Mouse (Mus musculus) cerebellum, adult 2 months (tissue): ENCODE measurements around the gene Pdzd2. TPM values are rescaled to one million over a fixed set of nuclear protein-coding genes. Genes with fewer than 3 reads are reported as not detected.
A peak's percentile ranks its signal among the peaks of the same experiment; 100 is the strongest.

Source experiments
- DNase-seq, 2 experiments: peaks; one replicate each; pipeline ENCODE4 v3.0.0; 2021
- H3K27ac ChIP-seq: fragments of 200-500 bp; 2 replicates; pipeline ENCODE4 v1.5.1; 2012; ENCODE audit warnings: low read length, control low read depth, inconsistent platforms; ENCODE audit not compliant: insufficient read depth
- H3K27me3 ChIP-seq: fragments of 200-500 bp; 2 replicates; pipeline ENCODE4 v1.6.1; 2012; ENCODE audit warnings: inconsistent platforms, mild to moderate bottlenecking, low read length, moderate library complexity; ENCODE audit not compliant: control insufficient read depth, insufficient read depth
- H3K4me1 ChIP-seq: fragments of 200-500 bp; 2 replicates; pipeline ENCODE4 v1.6.1; 2011; ENCODE audit warnings: low read length; ENCODE audit not compliant: control insufficient read depth, insufficient read depth
- H3K4me3 ChIP-seq: fragments of 200-500 bp; replicated peaks from 2 replicates; pipeline ENCODE3; 2011; ENCODE audit warnings: mild to moderate bottlenecking, low read depth, low read length, control low read depth; ENCODE audit not compliant: insufficient read depth
- CTCF ChIP-seq: fragments of 200-500 bp; IDR thresholded peaks from 2 replicates; pipeline ENCODE4 v1.5.1; 2011; ENCODE audit warnings: low read depth, mild to moderate bottlenecking, control low read depth, low read length, moderate library complexity, borderline replicate concordance; ENCODE audit not compliant: insufficient read depth
- POLR2A ChIP-seq: fragments of 200-500 bp; IDR thresholded peaks from 2 replicates; pipeline ENCODE4 v1.6.1; 2011; ENCODE audit warnings: low read length, control low read depth, borderline replicate concordance; ENCODE audit not compliant: insufficient read depth
- WGBS: fragments of 180-500 bp; shearing (Covaris S2); methylation state at CpG from one replicate; pipeline ENCODE4 v1.1.7; 2018; 5-methylcytosine and 5-hydroxymethylcytosine counted together
- polyA plus RNA-seq: library from polyadenylated mRNA; depleted of rRNA; stranded (reverse); fragments of >200 nt; gene quantifications from 2 replicates; pipeline ENCODE4 v1.2.3, GENCODE M21; 2012

The Pdzd2 gene
- polyA plus RNA-seq, 1 experiment, result 6.3 TPM

- TF ChIP-seq CTCF (no peak), POLR2A (no peak)
- 56% methylated on average over 5 of the region's 5 CpGs for WGBS
- H3K4me3 ChIP-seq, result no peak overlapping the region
Observed at GRCm38 (mm10) chr15:12380548-12380947, 359.2 kb downstream of the Pdzd2 start.

GRCm38 (mm10) chr15:12380057-12380456, 359.7 kb downstream of the Pdzd2 start:
- 95% methylated on average over 3 of the region's 3 CpGs for WGBS
- TF ChIP-seq CTCF (no peak), POLR2A (no peak)
- H3K27ac ChIP-seq, result no peak overlapping the region
- no peak overlapping the region for H3K4me3 ChIP-seq
- H3K27me3 ChIP-seq, result no peaks in the 10 kb centered on the region; the same call in 1 of the 2 replicates
- no peak for DNase-seq
- H3K4me1 ChIP-seq, result no peaks in the 10 kb centered on the region

More at GRCm38 (mm10) chr15:12380548-12380947, 359.2 kb downstream of the Pdzd2 start:
- no peak for DNase-seq
- Histone ChIP-seq H3K27me3 (no peaks in the 10 kb centered on the region; the same call in 1 of the 2 replicates), H3K27ac (no peak overlapping the region), H3K4me1 (no peaks in the 10 kb centered on the region)

DNA sequence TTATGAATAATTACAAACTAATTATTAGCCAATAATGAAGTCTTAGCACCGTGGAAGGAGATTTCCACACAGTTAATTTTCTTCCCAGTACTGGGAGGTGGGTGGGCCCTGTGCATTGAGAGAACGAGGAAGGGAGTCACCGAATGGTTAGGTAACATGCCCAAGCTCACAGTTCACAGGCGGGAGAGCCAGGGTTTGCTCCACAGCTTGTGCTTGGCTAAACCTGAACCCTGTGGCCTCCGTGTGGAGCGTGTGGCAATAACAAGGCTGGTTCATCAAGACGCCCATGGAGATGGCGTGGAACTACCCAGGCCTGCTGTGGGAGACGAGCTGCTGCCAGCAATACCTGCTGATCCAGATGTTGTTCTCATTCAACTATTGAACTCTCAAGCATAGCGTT, 361.9 kb downstream of the Pdzd2 start:
- TF ChIP-seq CTCF (no peak), POLR2A (no peak)
- Histone ChIP-seq H3K27me3 (no peaks in the 10 kb centered on the region), H3K4me1 (peaks cover 9% of the 10 kb centered on the region), H3K4me3 (no peak overlapping the region), H3K27ac (no peak overlapping the region)
- 79% methylated on average over 10 of the region's 10 CpGs for WGBS
- DNase-seq, result no peak

GRCm38 (mm10) chr15:12376491-12377069, 363.1 kb downstream of the Pdzd2 start:
- Histone ChIP-seq H3K4me3 (no peak overlapping the region), H3K4me1 (peaks cover 9% of the 10 kb centered on the region), H3K27ac (no peak overlapping the region), H3K27me3 (no peaks in the 10 kb centered on the region)
- WGBS, result 81% methylated on average over 13 of the region's 13 CpGs
- DNase-seq, result no peak
- TF ChIP-seq POLR2A, result no peak
- no peak for TF ChIP-seq CTCF

DNA sequence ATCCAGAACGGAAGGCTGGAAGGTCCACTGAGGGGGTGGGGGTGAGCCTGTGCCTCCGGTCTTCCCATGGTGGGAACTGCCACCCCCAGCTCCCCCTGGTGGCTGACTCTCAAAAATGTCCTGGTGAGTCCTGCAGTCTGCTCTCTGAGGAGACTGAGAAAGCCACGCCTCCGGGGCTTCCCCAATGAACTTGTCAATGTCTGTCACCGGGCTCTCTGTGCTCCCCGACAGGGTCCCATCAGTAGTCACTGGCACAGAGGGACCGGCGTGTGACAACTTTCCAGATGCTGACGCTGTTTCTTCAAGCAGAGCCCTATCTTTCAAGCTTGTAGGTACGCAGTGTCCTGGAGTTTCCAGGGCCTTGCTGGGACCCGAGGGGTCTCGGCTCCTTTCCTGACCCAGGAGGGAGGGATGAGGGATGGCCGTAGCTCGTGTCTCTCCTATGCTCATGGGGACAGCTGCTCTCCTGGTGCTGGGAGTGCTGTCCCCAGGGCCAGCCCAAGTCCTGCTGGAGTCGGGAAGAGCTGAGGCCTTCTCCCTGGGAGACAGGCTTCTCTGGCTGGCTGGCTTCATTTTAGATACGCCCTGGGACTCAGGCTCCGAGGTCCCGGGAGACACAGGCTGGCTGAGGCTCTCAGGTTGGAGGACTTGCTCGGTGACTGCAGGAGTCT, 363.9 kb downstream of the Pdzd2 start:
- WGBS, result 12% methylated on average over 19 of the region's 19 CpGs
- H3K4me1 ChIP-seq, result peaks cover 9% of the 10 kb centered on the region
- no peaks in the 10 kb centered on the region for H3K27me3 ChIP-seq
- peak; percentile 60 for DNase-seq
- no peak overlapping the region for H3K27ac ChIP-seq
- no peak overlapping the region for H3K4me3 ChIP-seq
- TF ChIP-seq POLR2A, result no peak
- peak; percentile 64; the same call in 1 of the 2 replicates for TF ChIP-seq CTCF

DNA sequence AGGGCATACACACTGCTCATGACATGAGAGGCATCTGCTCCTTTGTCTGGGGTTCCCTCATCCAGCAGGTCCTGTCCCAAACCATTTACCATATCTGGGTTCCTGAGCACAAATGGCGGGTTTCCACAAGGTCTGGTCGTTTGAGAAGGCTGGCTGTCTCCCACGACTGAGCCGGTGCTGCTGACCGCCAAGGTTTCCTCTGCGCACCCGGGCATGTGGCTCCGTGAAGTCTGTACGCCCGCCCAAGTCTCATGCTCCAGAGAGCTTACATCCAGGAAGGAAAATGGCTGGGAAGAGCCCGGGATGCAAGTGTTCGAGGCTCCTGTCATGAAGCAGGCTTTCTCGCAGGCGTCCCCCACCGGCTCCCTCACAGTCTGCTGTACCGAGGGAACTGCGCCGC, 364.8 kb downstream of the Pdzd2 start:
- WGBS, result 65% methylated on average over 18 of the region's 18 CpGs
- TF ChIP-seq POLR2A, result no peak
- H3K4me1 ChIP-seq, result peaks cover 9% of the 10 kb centered on the region
- H3K27ac ChIP-seq, result no peak overlapping the region
- no peak overlapping the region for H3K4me3 ChIP-seq
- no peaks in the 10 kb centered on the region for H3K27me3 ChIP-seq
- DNase-seq, result no peak

- TF ChIP-seq CTCF, result no peak
- TF ChIP-seq POLR2A, result no peak
- Histone ChIP-seq H3K27ac (no peak overlapping the region), H3K4me1 (peaks cover 9% of the 10 kb centered on the region), H3K27me3 (no peaks in the 10 kb centered on the region), H3K4me3 (no peak overlapping the region)
- 60% methylated on average over 6 of the region's 6 CpGs for WGBS
- DNase-seq, result no peak
Observed at GRCm38 (mm10) chr15:12373918-12374317, 365.8 kb downstream of the Pdzd2 start.

DNA sequence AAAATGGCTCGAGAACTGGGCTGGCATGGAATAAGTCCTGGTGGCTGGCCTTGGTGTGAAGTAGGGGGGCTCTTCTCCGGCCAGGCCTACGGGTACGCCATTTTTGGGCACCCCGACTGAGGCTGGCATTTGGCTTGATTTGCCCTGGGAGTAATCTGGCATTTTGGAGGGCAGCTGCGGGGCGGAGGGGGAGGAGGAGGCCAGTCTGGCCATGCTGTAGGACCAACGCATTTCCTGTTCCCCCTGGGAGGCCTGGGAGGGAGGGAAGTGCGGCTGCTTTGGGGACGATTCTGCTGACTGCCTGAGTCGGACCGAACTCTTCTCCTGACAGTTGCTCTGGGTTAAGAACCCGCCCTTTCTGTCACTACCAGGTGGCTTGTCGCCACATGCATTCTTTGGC, 366.2 kb downstream of the Pdzd2 start:
- TF ChIP-seq POLR2A (no peak), CTCF (no peak)
- peak in 1 of 2 experiments; percentile 17 for DNase-seq
- 35% methylated on average over 14 of the region's 14 CpGs for WGBS
- H3K4me1 ChIP-seq, result peaks cover 9% of the 10 kb centered on the region
- H3K27ac ChIP-seq, result no peak overlapping the region
- no peak overlapping the region for H3K4me3 ChIP-seq
- H3K27me3 ChIP-seq, result no peaks in the 10 kb centered on the region
